Mouse (Mus musculus): ENCODE results near the gene Lyz2. TPM values are rescaled to one million over a fixed set of nuclear protein-coding genes. Genes with fewer than 3 reads are reported as not detected.
"Not testable (repeated sequence)": the region's sequence is repeated elsewhere in the genome, so short reads cannot be mapped to it uniquely, and the experiment has no call there.

Gene Lyz2
- polyA plus RNA-seq, 1 experiment from 2014 or later: 12.8 TPM

GRCm38 (mm10) chr10:117287226-117287850 is 5.2 kb upstream of the Lyz2 start:
- H3K4me1 ChIP-seq (ENCODE audit: control insufficient read depth, insufficient read depth, low read length): no peaks in the 10 kb centered on the region
- H3K27me3 ChIP-seq (ENCODE audit: control insufficient read depth, insufficient read depth, low read length): no peaks in the 10 kb centered on the region
- no peaks in the 10 kb centered on the region for H3K36me3 ChIP-seq (ENCODE audit: control insufficient read depth, insufficient read depth, low read length)
- 93% methylated on average over 3 of the region's 3 CpGs for WGBS
- no peak overlapping the region for H3K4me3 ChIP-seq (ENCODE audit: low read depth, low read length)
- no peak overlapping the region for H3K27ac ChIP-seq (ENCODE audit: low read depth, low read length)
- no peak overlapping the region for H3K9ac ChIP-seq (ENCODE audit: low read length)
- H3K9me3 ChIP-seq (ENCODE audit: control insufficient read depth, low read length): no peaks in the 10 kb centered on the region
- no peak overlapping the region for H3K4me2 ChIP-seq
- ATAC-seq (ENCODE audit: low FRiP score) (no peak), DNase-seq (ENCODE audit: low spot score, missing footprints) (no peak)

GRCm38 (mm10) chr10:117286366-117286970 is 4.3 kb upstream of the Lyz2 start:
- 83% methylated on average over 6 of the region's 6 CpGs for WGBS
- Histone ChIP-seq H3K27ac (ENCODE audit: low read depth, low read length) (no peak overlapping the region), H3K36me3 (ENCODE audit: control insufficient read depth, insufficient read depth, low read length) (no peaks in the 10 kb centered on the region), H3K4me1 (ENCODE audit: control insufficient read depth, insufficient read depth, low read length) (no peaks in the 10 kb centered on the region), H3K9me3 (ENCODE audit: control insufficient read depth, low read length) (no peaks in the 10 kb centered on the region), H3K27me3 (ENCODE audit: control insufficient read depth, insufficient read depth, low read length) (no peaks in the 10 kb centered on the region), H3K9ac (ENCODE audit: low read length) (no peak overlapping the region), H3K4me3 (ENCODE audit: low read depth, low read length) (no peak overlapping the region), H3K4me2 (no peak overlapping the region)
- ATAC-seq (ENCODE audit: low FRiP score): no peak
- no peak for DNase-seq (ENCODE audit: low spot score, missing footprints)

DNA sequence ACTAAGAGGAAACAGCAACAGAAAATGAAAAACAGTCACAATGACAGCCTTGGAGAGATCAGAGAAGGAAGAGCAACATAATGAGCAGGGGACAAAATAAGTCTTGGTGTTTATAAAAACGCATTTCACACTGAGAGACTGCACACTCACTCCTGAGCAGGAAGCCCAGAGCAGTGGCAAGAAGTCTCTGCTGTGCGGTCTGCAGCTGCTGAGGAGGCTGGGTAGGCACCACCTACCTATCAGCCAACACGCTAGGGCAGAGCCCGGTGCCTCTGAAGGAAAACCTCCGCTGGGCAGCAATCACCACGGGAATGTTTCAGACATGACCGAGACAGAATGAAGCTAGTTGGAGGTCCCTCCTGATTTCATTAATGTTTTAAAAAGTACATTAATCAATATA is 3.5 kb upstream of the Lyz2 start:
- H3K4me3 ChIP-seq (ENCODE audit: low read depth, low read length); H3K9ac ChIP-seq (ENCODE audit: low read length); H3K4me1 ChIP-seq (ENCODE audit: control insufficient read depth, insufficient read depth, low read length); H3K27me3 ChIP-seq (ENCODE audit: control insufficient read depth, insufficient read depth, low read length); H3K27ac ChIP-seq (ENCODE audit: low read depth, low read length); ATAC-seq (ENCODE audit: low FRiP score); H3K9me3 ChIP-seq (ENCODE audit: control insufficient read depth, low read length); DNase-seq (ENCODE audit: low spot score, missing footprints); H3K36me3 ChIP-seq (ENCODE audit: control insufficient read depth, insufficient read depth, low read length); H3K4me2 ChIP-seq: not testable (repeated sequence)
- WGBS: 91% methylated on average over 3 of the region's 7 CpGs

GRCm38 (mm10) chr10:117284578-117285520 is 2.7 kb upstream of the Lyz2 start:
- H3K9ac ChIP-seq (ENCODE audit: low read length): no peak overlapping the region
- H3K4me1 ChIP-seq (ENCODE audit: control insufficient read depth, insufficient read depth, low read length): no peaks in the 10 kb centered on the region
- ATAC-seq (ENCODE audit: low FRiP score): no peak
- no peak overlapping the region for H3K27ac ChIP-seq (ENCODE audit: low read depth, low read length)
- no peaks in the 10 kb centered on the region for H3K36me3 ChIP-seq (ENCODE audit: control insufficient read depth, insufficient read depth, low read length)
- no peaks in the 10 kb centered on the region for H3K9me3 ChIP-seq (ENCODE audit: control insufficient read depth, low read length)
- 91% methylated on average over 10 of the region's 10 CpGs for WGBS
- no peak overlapping the region for H3K4me2 ChIP-seq
- H3K4me3 ChIP-seq (ENCODE audit: low read depth, low read length): no peak overlapping the region
- DNase-seq (ENCODE audit: low spot score, missing footprints): no peak
- H3K27me3 ChIP-seq (ENCODE audit: control insufficient read depth, insufficient read depth, low read length): no peaks in the 10 kb centered on the region

- 82% methylated on average over 7 of the region's 7 CpGs for WGBS
Observed at GRCm38 (mm10) chr10:117283871-117284577, 1.9 kb upstream of the Lyz2 start.

GRCm38 (mm10) chr10:117283196-117283595 is 1.1 kb upstream of the Lyz2 start:
- H3K27ac ChIP-seq (ENCODE audit: low read depth, low read length); H3K4me3 ChIP-seq (ENCODE audit: low read depth, low read length); H3K4me1 ChIP-seq (ENCODE audit: control insufficient read depth, insufficient read depth, low read length); H3K9ac ChIP-seq (ENCODE audit: low read length); DNase-seq (ENCODE audit: low spot score, missing footprints); H3K36me3 ChIP-seq (ENCODE audit: control insufficient read depth, insufficient read depth, low read length); ATAC-seq (ENCODE audit: low FRiP score); H3K27me3 ChIP-seq (ENCODE audit: control insufficient read depth, insufficient read depth, low read length); H3K9me3 ChIP-seq (ENCODE audit: control insufficient read depth, low read length); H3K4me2 ChIP-seq: not testable (repeated sequence)
- 90% methylated on average over 4 of the region's 4 CpGs for WGBS

More at GRCm38 (mm10) chr10:117283871-117284577, 1.9 kb upstream of the Lyz2 start:
- Histone ChIP-seq H3K9ac (ENCODE audit: low read length) (no peak overlapping the region), H3K4me1 (ENCODE audit: control insufficient read depth, insufficient read depth, low read length) (no peaks in the 10 kb centered on the region), H3K4me3 (ENCODE audit: low read depth, low read length) (no peak overlapping the region), H3K4me2 (no peak overlapping the region), H3K9me3 (ENCODE audit: control insufficient read depth, low read length) (no peaks in the 10 kb centered on the region), H3K36me3 (ENCODE audit: control insufficient read depth, insufficient read depth, low read length) (no peaks in the 10 kb centered on the region), H3K27ac (ENCODE audit: low read depth, low read length) (no peak overlapping the region), H3K27me3 (ENCODE audit: control insufficient read depth, insufficient read depth, low read length) (no peaks in the 10 kb centered on the region)
- no peak for ATAC-seq (ENCODE audit: low FRiP score)
- DNase-seq (ENCODE audit: low spot score, missing footprints): no peak

GRCm38 (mm10) chr10:117282551-117282950 is 430 bp upstream of the Lyz2 start:
- 81% methylated on average over 2 of the region's 2 CpGs for WGBS
- DNase-seq (ENCODE audit: low spot score, missing footprints): no peak

DNA sequence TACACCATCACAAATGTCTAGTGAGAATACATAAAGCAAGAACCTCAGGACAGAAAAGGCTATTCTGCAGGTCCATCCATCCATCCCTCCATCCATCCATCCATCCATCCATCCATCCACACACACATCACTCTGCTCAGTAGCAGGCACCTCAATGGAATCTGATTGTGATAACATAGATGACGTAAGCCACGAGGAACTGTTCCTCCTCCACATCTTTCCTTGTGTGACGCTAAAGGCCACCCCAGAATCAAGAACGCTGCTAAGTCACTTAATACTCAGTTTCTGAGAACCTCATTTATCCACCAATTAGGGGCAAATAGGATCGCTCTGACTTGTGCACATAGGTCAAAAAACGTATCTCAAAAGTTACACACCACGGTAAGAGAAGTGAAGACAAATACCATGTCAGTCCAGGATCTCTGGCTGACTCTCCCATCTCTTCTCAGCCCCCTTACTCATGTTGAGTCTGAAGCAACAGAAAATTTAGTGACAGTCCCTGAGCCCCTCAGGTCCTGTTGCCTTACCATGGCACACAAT is 670 bp downstream of the Lyz2 start:
- Histone ChIP-seq H3K4me3 (ENCODE audit: low read depth, low read length) (no peak overlapping the region), H3K9me3 (ENCODE audit: control insufficient read depth, low read length) (no peaks in the 10 kb centered on the region), H3K27me3 (ENCODE audit: control insufficient read depth, insufficient read depth, low read length) (no peaks in the 10 kb centered on the region), H3K9ac (ENCODE audit: low read length) (no peak overlapping the region), H3K4me1 (ENCODE audit: control insufficient read depth, insufficient read depth, low read length) (no peaks in the 10 kb centered on the region), H3K4me2 (no peak overlapping the region), H3K27ac (ENCODE audit: low read depth, low read length) (no peak overlapping the region), H3K36me3 (ENCODE audit: control insufficient read depth, insufficient read depth, low read length) (no peaks in the 10 kb centered on the region)
- WGBS: 88% methylated on average over 7 of the region's 7 CpGs
- ATAC-seq (ENCODE audit: low FRiP score) (no peak), DNase-seq (ENCODE audit: low spot score, missing footprints) (no peak)

More at GRCm38 (mm10) chr10:117282551-117282950, 430 bp upstream of the Lyz2 start:
- no peak for ATAC-seq (ENCODE audit: low FRiP score)
- H3K27ac ChIP-seq (ENCODE audit: low read depth, low read length): no peak overlapping the region
- H3K36me3 ChIP-seq (ENCODE audit: control insufficient read depth, insufficient read depth, low read length): no peaks in the 10 kb centered on the region
- no peaks in the 10 kb centered on the region for H3K27me3 ChIP-seq (ENCODE audit: control insufficient read depth, insufficient read depth, low read length)
- no peak overlapping the region for H3K4me2 ChIP-seq
- no peaks in the 10 kb centered on the region for H3K9me3 ChIP-seq (ENCODE audit: control insufficient read depth, low read length)
- H3K4me3 ChIP-seq (ENCODE audit: low read depth, low read length): no peak overlapping the region
- no peaks in the 10 kb centered on the region for H3K4me1 ChIP-seq (ENCODE audit: control insufficient read depth, insufficient read depth, low read length)
- H3K9ac ChIP-seq (ENCODE audit: low read length): no peak overlapping the region

Data from midbrain, embryonic 11.5 days (tissue).